Mouse (Mus musculus): ENCODE data around the gene Rdh16.
A peak's percentile ranks its signal among the peaks of the same experiment; 100 is the strongest.
"Not testable (repeated sequence)": the region's sequence is repeated elsewhere in the genome, so short reads cannot be mapped to it uniquely, and the experiment has no call there.

Gene Rdh16

DNA sequence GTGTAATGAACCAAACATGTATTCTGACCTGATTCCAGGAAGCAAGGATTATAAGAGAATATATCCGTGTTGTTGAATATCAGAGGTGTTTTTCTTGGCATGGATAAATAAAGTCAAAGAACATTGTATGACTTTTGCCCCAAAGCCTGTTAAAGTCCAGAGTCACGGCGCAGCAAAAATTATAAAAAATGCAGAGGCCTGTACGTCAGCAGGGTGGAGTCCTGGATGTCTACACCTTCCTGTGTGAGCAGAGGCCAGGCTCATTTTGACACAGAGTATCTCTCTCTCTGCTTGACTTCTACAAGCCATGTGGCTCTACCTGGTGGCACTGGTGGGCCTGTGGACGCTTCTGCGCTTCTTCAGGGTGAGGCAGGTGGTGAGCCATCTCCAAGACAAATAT is at the start of gene Rdh16:
TSS of gene Rdh16 (plus strand) at position 262 of the 400 bp plus-strand sequence.
- DNase-seq, result no peak

DNA sequence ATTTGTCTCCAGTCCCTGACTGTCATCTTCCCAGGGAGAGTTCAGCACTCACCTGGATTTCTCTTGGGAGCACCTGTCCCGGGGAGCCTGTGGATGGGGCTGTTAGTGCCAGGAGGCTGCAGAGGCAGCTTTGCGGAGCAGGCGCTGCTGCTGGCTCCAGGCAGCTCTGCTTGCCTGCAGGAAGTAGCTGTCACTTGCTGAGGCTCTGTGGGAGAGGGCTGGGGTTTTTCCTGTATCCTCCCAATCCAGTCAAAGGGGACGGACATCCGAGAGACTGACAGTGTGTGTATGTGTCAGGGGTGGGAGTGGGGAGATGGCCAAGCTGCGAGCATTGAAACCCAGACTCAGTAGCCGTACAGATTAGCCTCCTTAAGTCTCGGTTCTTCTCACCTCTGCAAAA is 49.4 kb upstream of the Rdh16 start, which contains the start of gene Gpr182:
TSS of gene Gpr182 (minus strand) at position 185 of the 400 bp plus-strand sequence.
- no peak for DNase-seq

DNA sequence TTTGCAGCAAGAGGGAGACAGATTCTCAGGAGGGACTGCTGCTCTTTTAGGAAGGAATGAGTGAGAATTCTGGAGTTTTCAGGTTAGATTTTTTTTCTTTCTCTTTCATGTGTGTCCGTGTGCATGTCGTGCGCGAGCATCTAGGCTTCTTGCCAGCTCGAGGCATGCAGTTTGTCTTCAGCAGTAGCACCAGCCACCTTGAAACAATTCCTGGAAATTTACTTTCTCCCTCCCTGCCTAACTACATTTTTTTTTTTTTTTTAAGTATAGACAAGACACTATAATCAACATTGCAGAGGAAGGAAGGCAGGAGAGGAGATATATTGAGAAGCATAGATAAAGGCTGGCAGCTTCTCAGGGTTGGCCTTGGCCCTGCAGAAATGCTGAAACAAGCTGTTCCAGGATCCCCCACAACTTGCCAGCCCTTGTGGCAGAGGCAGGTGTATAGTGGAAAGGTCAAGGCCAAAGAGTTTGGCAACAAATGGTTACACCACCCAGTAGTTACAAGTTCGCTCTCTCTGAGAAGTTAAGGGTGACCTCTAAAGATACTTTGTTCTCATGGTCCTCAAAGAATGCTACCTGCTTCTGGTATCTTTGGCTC is 46.3 kb upstream of the Rdh16 start:
- no peak for DNase-seq

GRCm38 (mm10) chr10:127755246-127755645 is 45.7 kb upstream of the Rdh16 start:
- no peak for DNase-seq

GRCm38 (mm10) chr10:127755770-127756468 is 45.0 kb upstream of the Rdh16 start:
- DNase-seq, result no peak

GRCm38 (mm10) chr10:127759181-127760110 is 41.5 kb upstream of the Rdh16 start, which contains the start of the genes Rdh1 and Rdh16f1:
TSS of gene Rdh1 (plus strand) at chr10:127759721.
TSS of gene Rdh16f1 (plus strand) at chr10:127759787.
- no peak for DNase-seq

DNA sequence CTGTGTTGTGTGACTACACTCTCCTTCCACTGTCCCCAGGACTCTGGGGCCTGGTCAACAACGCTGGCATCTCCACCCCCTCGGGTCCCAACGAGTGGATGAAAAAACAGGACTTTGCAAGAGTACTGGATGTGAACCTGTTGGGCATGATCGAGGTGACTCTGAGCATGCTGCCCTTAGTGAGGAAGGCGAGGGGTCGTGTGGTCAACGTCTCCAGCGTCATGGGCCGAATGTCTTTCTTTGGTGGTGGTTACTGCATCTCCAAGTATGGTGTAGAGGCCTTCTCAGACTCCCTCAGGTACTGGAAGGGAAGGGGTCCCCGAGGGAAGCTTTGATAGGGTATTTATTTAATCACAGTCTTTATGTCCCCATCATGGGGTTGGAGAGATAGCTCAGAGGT is 38.0 kb upstream of the Rdh16 start:
- DNase-seq, result not testable (repeated sequence)

- peak; percentile 50 for DNase-seq
These were observed 36.9 kb upstream of the Rdh16 start for GRCm38 (mm10) chr10:127763914-127764680.

DNA sequence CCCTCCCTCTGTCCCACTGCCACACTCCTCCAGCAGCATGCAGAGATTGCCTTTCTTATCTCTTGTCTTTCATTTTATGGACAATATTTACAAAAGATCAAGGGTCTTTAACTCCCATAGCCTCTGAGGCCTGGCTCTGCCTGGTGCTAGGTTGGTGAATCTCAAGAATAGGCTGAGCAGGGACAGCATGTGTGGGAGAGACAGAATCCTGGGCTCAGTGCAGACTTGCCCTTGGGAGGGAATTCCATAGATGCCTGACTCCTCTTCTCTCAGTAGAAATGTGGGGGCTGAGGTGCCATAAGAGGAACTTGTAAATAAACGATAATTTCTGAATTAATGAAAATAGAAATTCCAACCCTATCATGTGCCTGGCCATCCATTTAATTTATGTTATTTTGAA is 34.4 kb upstream of the Rdh16 start:
- DNase-seq, result no peak

- DNase-seq, result no peak
These were observed 24.9 kb upstream of the Rdh16 start, which contains the start of gene Rdh9 for GRCm38 (mm10) chr10:127776011-127776410. TSS of gene Rdh9 (plus strand) at chr10:127776386.

DNA sequence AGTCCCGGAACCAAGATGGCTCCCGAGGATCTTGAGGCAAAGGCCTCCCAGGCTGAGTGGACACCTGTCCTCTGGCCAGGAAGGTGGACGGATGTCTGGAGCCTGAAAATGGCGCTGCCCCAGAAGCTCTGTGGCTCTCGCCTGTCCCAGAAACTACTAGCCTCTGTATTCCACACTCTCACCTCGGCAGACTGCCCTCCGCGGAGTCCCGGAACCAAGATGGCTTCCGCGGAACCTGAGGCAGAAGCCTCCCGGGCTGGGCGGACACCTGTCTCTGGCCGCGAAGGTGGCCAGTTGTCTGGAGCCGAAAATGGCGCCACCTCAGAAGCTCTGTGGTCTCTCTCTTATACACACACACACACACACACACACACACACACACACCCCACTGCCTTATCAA is 18.6 kb upstream of the Rdh16 start:
- DNase-seq, result not testable (repeated sequence)

DNA sequence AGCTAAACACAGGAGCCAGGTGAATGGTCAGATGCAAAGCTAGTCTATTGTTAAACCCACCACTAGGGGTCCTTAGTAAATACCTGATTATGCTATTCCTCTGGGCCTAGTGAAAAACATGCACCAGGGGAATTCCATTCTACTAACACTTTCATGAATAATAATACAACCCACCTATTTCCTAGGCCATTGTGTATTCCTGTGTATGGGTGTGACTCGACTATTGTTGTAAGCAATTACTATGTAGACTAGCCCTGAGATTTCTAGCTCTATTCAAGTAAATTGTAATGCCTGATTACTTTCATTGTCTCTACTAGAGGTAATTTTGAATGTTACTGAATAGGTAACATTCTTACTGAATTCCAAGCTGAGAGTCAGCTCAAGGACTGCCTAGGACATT is 15.5 kb upstream of the Rdh16 start:
- DNase-seq, result not testable (repeated sequence)

DNA sequence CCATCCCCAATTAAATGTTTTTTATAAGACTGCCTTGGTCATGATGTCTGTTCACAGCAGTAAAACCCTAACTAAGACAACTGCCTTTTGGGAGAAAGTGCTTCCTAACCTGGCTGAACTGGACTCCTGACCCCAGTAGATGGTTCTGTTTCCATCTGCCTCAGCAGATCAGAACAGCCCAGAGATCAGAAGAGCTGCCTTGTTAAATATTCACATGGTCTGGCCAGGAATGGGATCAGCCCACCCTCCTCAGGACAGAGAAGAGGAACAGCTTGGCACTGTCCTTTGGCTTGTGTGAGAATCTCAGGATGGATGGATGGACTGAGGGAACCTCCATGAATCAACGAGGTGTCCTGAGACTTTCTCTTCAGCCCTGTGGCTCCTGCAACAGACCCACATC is 1.7 kb upstream of the Rdh16 start:
- no peak for DNase-seq

- no peak for DNase-seq
These were observed 660 bp downstream of the Rdh16 start for GRCm38 (mm10) chr10:127801612-127802011.

DNA sequence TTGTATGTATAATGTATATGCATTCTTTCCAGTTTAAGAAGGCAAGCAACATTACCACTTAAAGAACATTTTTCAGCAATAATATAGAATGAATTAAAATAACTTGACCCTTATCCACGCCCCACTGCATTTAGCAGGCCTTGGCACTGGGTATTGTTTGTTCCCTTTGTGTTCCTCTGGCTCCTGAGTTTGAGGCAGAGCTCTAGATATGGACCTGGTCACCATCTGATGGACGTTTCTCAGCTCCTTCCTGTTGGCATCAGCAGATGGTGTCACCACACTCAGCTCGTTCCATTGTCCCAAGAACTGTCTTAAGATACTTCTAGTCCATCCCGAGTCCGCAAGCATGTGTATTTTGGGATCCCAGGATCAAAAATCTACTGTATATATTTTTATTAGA is 1.3 kb downstream of the Rdh16 start:
- DNase-seq, result no peak

DNA sequence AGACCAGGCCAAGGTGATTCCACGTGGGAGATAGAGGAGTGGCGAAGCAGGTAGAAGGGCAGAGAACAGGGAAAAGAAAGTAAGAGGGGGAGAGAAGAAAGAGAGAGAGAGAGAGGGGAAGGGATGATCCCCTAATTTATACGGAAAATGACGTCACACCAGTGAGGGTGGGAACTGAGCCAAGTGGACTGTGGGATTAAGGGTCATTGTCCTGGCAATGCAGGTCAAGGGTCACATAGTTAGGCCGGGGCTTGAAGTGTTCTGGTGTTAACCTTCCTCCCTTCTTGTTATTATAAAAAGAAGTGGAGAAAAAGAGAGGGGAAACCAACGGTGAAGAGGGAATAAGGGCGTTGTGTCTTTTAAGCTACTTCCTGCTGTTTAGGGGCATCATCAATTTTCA is 3.5 kb downstream of the Rdh16 start:
- no peak for DNase-seq

- no peak for DNase-seq
These were observed 14.9 kb downstream of the Rdh16 start for GRCm38 (mm10) chr10:127815888-127816287.

DNA sequence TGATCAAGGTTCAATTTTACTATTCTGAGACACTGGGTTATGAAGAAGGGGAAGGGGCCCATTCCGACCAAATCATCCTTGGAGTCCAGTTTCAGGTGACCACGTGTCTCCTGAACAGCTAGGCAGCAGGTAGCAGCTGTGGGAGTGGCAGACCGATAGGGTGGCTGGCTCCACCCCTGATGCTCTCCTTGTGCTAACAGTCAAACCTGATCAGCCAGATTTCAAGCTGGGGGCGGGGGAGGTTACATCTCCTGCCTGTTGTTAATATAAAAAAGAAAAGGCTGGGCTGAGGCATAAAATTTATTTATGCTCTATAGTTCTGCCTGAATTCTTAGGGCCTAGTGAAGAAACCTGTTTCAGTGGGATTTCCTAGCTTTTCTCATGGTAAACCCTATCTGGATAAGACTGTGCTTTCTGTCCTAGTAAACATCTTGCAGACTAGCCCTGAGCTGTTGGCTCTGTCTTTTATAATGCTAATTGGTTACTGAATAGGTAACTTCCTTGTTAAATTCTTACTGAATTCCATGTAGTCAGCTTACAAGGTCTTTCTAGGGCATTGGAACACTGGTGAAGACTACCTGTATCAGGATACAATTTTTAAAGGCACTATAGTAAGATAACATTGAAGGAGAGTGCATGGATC is 16.4 kb downstream of the Rdh16 start:
- not testable (repeated sequence) for DNase-seq

GRCm38 (mm10) chr10:127821806-127822205 is 20.9 kb downstream of the Rdh16 start:
- not testable (repeated sequence) for DNase-seq

DNA sequence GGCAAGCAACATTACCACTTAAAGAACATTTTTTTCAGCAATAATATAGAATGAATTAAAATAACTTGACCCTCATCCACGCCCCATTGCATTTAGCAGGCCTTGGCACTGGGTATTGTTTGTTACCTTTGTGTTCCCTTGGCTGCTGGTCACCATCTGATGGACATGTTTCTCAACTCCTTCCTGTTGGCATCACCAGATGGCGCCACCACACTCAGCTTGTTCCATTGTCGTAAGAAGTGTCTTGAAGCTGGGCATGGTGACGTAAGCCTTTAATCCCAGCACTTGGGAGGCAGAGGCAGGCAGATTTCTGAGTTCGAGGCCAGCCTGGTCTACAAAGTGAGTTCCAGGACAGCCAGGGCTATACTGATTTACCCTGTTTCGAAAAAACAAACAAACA is 24.4 kb downstream of the Rdh16 start:
- no peak for DNase-seq

- DNase-seq, result peak; percentile 30
These were observed 28.2 kb downstream of the Rdh16 start for GRCm38 (mm10) chr10:127829121-127829520.

GRCm38 (mm10) chr10:127834186-127834585 is 33.2 kb downstream of the Rdh16 start:
- DNase-seq, result not testable (repeated sequence)
